Mouse (Mus musculus): ENCODE measurements around the gene Necab3.

Gene Necab3

DNA sequence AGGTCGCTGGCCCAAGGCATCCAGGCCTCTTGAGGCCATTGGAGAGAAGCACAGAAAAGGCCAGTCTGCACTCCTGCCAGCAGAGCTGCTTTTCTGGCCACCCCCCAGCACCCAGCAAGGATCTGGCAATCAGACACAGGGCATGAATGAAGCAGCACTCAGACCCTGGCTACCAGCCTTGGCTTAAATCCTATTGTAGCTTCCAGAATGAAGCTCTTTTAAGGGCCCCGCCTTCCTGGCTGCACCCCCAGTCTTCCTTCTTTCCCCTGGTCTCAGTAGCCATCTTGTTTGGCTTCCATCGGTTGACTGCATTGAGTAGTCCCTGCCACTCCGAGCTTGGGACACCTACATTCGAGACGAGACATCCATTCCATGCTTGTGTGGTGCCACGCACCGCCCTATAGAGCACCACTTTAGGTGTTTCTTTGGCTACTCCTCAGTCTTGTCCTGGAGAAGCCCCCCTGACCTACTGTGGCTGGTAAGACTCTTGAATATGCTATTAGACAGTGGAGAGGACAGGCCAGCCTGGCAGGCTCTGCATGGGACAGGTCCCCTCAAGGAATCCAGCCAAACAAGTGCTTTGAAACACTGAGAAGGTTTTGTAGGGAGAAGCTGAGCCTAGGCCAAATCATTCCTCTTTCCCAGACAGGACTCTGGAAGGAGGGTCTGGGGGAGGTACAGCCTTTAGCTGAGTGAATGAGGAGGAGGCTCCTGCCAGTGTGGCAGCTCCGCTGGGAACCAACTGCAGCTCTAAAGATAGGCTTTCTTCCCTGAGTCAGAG is 14.9 kb downstream of the Necab3 start:
- CTCF ChIA-PET: no interaction called here

DNA sequence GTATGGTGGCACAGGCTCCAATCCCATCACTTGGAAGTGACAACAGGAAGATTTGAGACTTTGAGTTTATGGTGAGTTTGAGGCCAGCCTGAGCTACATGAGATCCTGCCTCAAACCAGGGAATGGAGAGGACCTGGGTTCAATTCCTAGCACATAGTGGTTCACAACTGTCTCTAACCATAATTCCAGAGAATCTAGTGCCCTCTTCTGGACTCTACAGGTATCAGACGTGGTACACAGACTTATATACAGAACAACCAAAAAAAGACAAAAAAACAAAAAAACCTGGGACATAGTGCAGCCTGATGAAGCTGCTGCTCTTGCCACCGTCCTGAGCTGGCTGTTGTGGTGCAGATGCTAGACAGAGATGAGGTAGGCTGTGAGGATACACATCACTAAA is 17.1 kb downstream of the Necab3 start:
- CTCF ChIA-PET: no interaction called here

DNA sequence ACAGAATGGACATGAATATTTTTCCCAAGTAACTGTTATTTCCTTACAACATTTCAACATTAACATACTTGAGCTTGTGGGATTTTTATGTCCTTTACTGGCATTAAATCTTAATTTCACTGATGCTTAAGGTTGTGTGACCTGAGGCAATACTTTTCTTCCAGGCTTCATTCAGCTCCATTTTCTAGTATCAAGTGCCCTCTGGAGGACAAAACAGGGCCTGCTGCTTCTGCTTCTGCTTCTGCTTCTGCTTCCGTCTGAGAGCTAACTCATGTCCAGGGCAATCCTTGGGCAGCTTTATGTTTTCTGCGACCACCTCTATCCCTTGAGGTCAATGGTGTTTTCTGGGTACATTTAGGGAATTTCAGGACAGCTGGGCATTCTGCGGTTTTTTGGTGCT is 19.0 kb downstream of the Necab3 start:
- CTCF ChIA-PET: interaction anchor here (0.6 kb wide), 1 partner anchor 128 kb away, joined by 3 read pairs; no protein-coding TSS in a partner anchor

DNA sequence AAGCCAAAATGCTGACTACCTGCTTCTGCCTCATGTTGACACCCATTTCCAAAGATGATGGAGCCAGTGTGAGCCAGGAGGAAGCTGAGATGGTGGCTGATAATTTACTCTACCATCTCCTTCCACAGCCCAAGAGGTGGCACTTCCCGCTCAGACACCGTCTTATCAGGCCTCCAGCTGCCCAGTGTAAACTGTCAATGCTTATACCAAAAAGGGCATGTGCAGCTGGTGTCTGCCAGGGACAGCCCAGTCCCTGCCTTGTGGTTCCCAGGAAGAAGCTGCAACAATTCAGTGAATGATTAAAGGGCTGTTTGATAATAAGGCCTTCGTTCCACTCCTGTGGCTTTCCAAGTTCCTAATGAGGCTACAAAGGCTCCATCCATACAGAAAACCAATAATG is 20.0 kb downstream of the Necab3 start:
- CTCF ChIA-PET: interaction anchor here (0.5 kb wide), 1 partner anchor 105 kb away, joined by 3 read pairs; no protein-coding TSS in a partner anchor

DNA sequence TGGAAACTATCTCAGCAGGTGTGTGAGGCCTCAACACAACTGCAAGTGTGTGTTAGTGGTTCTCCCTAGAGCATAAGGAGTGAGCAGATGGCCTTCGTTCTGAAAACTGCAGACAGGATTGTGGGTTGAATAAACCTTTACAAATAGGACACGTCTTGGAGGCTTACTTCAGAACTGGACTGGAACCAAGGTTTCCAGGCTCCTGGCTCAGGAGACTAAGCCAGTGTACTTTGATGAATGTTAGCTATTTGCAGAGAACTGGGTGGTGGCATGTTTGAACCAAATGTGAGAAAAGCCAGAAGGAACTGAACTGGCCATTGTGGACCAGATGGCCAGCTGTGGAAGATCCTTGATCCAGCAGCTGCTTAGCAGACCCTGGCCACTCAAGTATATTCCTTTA is 20.4 kb downstream of the Necab3 start:
- CTCF ChIA-PET: no interaction called here

DNA sequence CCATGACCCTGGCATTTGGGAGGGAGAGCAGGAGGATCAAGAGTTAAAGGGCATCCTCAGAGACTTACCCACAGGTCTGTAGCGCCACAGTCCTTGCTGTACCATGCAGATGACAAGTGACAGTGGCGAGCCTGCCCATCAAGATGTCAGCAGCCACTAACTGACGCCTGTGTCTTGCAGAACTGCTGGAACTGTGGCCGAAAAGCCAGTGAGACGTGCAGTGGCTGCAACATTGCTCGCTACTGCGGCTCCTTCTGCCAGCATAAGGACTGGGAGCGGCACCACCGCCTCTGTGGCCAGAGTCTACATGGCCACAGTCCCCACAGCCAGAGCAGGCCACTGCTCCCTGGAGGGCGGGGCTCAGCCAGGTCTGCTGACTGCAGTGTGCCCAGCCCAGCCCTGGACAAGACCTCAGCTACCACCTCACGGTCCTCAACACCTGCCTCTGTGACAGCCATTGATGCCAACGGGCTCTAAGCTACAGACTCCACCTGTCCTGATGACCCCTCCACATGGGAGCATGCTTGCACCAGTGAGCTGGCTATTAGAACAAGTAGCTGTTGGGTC is 23.9 kb downstream of the Necab3 start:
- CTCF ChIA-PET: no interaction called here

DNA sequence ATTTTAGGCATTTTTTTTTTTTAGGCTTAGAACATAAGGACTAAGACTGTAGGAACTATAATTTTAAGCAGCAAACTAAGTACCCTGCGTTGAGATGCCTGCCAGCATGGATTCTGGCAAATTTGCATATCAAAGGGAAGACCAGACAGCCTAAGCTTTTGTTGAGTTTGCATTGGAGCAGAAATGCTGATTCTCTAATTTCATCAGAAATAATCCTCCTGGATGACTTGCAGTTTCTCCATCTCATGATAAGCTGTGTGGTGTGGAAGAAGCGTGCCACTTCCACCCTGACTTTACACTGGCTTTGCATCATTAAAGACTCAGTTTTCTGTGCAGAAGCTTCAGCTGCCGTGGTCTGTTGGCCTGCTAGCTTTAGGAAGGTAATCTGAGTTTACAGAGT is 25.8 kb downstream of the Necab3 start:
- CTCF ChIA-PET: interaction anchor here (0.7 kb wide), 1 partner anchor 316 kb away, joined by 4 read pairs; no protein-coding TSS in a partner anchor

DNA sequence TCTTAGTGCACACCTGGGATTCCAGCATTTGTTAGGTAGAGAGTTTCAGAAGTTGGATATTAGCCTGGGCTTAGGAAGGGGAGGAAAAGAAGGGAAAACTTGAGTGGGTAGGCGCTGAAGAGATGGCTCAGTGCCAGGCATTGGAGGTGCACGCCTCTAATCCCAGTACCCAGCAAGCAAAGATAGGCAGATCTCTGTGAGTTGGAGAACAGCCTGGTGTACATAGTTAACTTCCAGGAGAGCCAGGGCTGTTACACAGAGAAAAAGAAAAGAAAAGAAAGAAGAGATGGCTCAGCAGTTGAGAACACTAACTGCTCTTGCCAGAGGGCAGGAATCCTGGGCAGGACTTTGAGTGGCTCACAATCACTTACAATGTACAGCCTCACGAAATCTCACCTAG is 32.2 kb downstream of the Necab3 start:
- CTCF ChIA-PET: no interaction called here

DNA sequence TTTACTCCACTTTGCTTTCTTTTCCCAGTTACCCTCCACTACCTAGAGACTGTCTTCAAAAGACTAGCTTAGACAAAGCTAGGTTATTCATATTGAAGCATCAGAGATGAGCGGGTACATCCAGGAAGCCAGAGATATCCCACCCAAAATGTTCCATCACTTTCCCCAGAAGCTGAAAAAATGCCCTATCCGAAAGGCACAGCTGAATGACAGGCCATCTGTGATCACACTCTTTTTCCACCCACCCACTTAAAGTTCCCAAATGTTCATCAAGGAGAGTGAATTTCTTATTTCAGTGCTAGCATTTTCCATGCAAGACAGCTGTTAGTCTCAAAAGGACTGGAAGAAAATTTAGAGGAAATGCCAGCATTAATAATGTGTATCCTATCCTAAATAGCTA is 33.4 kb downstream of the Necab3 start:
- CTCF ChIA-PET: no interaction called here

DNA sequence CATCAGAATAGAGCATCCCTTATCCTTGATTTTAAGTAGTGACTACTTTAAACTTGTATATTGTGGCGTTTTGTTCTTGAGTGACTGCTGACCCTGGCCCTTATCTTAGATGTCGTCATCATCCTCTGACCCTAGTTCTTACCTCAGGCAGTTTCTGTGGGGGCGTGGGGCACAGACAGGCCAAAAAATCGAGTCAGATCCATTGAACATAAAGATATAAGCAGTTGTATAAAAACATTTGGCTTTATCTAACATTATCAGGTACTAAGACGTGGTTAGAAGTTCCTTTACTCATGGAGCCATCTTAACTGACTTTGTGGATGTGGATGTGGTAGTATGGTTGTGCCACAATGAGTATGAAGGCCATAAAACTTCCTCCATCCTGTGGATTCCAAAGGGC is 36.4 kb downstream of the Necab3 start:
- CTCF ChIA-PET: no interaction called here

DNA sequence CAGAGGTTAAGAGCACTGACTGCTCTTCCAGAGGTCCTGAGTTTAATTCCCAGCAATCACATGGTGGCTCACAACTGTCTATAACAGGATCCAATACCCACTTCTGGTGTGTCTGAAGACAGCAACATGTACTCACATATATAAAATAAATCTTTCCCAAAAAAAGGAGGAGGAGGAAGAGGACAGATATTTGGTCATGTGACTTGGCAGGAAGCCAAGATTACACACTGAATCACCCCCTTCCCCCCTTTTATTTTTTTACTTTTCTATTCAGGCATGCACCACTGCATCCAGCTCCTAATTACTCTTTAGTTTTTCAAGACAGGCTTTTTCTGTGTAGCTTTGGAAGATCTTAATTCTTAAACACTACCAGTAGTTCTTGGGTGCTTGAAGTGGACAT is 37.2 kb downstream of the Necab3 start:
- CTCF ChIA-PET: no interaction called here

DNA sequence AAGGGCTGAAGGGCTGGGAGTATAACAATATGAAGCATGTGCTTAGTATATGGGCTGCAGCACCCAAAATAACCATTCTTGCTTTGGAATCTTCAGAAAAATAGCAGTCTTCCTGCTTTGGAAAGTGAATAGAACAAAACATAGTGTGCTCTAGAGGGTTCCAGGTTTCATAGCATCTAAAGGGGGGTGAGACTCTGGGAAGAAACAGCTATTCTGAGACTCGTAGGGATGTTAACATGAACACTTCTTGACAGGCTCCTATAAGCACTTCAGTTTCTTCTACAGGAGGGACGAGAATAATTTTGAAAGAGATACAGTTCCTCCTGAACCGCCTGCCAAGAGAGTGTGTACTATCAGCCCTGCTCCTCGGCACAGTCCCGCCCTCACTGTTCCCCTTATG is 41.3 kb downstream of the Necab3 start:
- CTCF ChIA-PET: no interaction called here

DNA sequence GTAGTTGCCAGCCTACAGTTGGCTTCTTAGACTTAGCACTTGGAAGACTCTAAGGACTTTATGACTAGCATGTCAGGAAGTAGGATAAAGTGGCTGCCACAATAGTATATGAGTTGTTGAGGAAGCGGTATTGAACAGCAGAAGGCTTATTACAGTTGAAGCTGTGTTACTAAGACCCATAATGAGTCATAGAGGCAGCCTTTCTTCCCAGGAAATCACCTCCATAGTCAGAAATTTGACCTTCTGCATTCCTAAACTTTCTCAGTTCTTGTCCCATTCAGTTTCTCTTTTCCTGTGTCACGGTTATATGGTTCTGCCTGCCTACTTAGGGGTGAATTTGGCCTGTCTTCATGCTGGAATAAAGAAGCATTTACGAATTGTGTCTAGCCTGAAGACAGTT is 41.7 kb downstream of the Necab3 start:
- CTCF ChIA-PET: no interaction called here

DNA sequence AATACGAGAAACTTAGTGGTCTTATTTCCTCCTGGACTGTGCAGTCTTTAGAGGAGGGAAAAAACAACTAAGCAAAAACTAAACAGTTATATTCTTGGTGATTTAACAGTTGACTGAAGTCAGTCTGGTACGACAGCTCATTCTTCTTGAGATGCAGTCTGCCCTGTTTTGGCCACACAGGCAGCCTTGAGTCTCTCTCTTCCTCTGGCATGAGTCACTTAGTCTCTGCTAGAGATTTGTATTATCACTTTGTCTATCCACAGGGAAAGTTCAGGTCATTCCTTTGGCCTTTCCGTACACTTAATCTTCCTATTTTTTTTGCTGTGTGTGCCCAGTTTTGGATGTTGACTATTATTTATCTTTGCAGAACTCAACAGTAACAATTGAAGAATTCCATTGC is 48.5 kb downstream of the Necab3 start:
- CTCF ChIA-PET: no interaction called here

DNA sequence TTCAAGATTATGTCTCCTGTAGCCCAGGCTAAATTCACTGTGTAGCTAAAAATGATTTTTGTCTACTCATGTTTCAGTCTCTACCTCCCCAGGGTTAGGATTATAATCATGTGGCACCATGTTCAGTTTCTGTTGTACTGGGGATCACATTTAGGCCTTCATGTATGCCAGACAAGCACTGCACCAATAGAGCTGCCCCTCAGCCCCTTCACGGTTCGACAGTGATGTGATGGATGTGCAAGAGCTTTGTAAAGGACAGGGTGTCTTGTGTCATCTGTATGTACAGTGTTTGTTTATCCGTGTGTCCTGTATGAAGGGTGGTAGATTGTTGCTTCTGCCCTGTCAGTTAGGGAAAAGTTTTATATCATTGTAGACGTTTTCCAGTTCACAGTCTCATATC is 50.2 kb downstream of the Necab3 start:
- CTCF ChIA-PET: no interaction called here

DNA sequence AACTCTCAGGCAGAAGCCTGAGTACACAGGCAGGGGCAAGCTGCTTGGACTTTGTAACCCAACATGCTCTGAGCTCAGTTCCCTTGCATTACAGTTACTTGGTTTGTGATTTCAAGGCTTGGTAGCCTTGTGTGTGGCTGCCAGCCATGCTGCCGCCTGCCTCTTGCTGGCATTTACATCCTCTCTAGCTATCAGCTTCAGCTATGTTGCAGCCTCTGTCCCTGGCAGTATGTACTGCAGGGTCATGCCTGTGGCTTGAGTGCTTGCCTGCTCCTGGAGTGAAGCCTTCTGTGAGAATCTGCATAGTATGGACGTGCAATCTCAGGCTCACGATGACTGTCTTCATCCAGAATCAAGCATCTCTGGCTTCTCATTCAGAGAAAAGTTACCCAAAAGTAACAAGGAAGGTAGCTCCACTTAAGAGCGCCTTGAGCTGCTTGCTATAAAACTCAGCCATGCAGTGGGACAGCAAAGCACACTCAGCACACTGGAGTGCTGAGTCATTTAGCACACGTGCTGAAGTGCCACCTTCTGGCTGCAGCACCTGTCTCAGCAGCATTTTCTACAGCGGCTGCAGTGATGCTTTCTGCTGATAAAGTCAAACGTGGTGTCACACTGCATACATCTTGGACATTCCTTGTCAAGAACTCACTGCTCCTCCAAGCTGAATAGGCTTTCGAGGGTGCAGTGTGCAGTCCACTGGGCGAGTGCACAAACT is 51.0 kb downstream of the Necab3 start:
- CTCF ChIA-PET: no interaction called here

DNA sequence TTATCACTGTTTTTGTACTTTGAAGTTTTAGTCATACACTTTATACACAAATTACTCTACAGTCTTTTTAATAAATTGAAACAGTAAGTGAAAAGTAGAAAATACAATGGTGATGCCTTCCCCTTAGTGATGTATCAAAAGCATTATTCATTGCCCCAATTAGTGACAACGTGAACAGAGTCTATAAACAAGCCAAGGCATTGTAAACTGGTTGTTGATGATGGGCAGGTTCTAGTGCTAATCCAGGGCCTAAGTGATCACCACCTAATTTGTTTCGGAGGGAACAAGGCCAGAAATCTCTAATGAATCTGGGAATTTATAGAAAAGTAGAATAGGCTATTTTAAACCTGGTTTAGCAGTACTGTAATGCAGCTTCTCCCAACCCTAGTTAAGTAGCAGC is 51.6 kb downstream of the Necab3 start:
- CTCF ChIA-PET: no interaction called here

DNA sequence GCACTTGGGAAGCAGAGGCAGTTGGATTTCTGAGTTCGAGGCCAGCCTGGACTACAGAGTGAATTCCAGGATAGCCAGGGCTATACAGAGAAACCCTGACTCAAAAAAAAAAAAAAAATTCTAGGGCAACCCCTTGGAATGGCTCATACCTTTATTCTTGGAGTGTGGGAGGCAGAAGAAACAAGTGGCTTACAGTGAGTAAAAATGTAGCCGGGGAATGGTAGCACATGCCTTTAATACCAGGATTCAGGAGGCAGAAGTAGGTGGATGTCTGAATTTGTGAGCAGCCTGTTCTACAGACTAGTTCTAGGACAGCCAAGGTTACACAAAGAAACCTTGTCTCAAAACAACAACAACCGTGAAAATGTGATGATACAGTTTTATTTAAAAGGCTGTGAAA is 57.9 kb downstream of the Necab3 start:
- CTCF ChIA-PET: no interaction called here

DNA sequence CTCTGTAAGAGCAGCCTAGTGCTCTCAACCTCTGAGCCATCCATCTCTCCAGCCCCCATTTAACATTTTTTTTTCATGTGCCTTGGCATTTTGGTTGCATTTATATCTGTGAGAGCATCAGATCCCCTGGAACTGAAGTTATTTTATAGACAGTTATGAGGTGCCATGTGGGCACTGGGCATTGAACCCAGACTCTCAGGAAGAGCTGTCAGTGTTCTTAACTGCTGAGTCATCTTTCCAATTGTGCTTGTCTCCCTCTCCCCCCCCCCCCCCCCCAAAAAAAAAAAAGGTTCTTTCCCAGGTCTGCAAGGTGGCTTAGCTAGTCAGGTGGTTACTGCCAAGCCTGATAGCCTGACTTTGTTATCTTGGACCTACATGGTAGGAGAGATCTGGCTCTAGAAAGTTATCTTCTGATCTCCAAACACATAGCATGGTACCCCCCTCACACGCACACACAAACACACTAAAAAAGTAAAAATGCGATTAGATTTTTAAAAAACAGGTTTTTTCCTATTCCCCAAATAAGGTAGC is 58.9 kb downstream of the Necab3 start:
- CTCF ChIA-PET: no interaction called here

DNA sequence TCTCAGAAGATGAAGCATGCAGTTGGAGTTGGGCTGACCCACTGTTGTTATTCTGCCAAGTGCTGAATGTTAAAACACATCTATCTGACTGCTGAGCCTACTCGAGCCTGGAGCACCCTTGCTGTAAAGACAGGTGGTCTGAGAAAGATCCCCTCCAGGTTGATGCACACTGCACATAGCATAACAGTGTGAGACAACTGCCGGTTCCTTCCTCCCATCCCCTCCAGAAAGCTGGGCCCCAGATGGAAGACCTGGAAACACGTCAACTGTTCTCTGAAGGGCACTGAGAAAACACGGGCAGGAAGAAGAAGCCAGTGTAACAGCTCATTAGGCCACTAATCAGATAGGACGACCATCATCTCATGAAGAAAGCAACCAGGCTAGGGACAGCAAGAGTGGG is 60.1 kb downstream of the Necab3 start:
- CTCF ChIA-PET: no interaction called here

DNA sequence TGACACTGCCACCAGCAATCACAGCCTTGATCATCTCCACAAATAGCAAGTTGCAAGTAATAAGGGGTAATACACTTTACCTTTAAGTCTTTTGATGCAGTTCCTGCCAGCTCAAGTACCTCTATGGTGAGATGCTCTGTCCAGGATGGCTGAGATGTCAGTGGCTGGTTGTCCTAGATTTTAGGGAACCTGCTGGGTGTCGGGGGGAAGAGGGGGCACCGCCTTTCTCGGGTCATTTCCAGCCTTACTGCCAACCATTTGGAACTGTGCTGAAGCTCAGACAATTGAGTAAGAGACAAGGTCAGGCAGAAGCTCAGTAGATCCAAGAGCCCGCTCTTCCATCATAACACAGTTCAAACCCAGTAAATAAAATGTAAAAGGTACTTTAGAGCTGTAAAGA is 63.7 kb downstream of the Necab3 start:
- CTCF ChIA-PET: no interaction called here

Data from spleen, embryonic (tissue).